Mouse (Mus musculus): ENCODE results near the gene Park7. TPM values are rescaled to one million over a fixed set of nuclear protein-coding genes. Genes with fewer than 3 reads are reported as not detected.
A peak's percentile ranks its signal among the peaks of the same experiment; 100 is the strongest.

Park7 gene
- polyA plus RNA-seq (2012; ENCODE audit: insufficient read depth, low replicate concordance), result 90.4 and 277 TPM in 2 replicates

DNA sequence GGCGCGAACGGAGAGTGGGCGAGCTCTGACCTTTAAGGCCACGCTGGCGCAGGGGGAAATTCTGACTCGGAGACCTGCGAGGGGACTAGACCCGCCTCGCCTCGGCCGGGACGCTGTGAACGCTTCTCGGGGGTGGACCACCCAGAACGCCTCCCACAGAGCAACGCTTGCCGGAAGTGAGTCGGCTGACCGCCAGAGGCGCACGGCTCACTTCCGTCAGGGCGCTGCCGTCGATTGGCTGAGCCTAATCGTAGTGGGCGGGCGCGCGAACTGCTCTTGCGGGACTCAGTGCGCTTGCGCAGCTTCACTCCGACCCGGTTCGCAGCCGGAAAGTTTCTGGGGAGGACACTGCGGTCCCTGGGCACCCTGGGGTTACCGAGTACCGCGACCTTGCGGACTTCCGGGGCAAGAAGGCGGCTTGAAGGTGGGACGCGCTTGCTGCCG, at the start of gene Park7, which contains the start of gene Tnfrsf9:
Gene Park7, minus strand, starts transcription at position 148 of the 444 bp plus-strand sequence.
Gene Tnfrsf9, plus strand, starts transcription at position 273 of the 444 bp plus-strand sequence.
- TF ChIP-seq GATA1 (IDR thresholded peaks at IDR 0.05; ENCODE audit: borderline replicate concordance, low read length) (no peak), FLI1 (IDR thresholded peaks at IDR 0.05; ENCODE audit: low read length) (peak; percentile 86; the same call in 1 of the 2 replicates)
- Histone ChIP-seq H3K4me3 (replicated peaks) (peak within 1 kb of the TSS; percentile 96), H3K9me3 (no peaks in the 10 kb centered on the region), H3K27me3 (replicated peaks) (no peaks in the 10 kb centered on the region), H3K4me1 (peaks cover 49% of the 10 kb centered on the region), H3K36me3 (replicated peaks; ENCODE audit: low read length) (no peaks in the 10 kb centered on the region)

DNA sequence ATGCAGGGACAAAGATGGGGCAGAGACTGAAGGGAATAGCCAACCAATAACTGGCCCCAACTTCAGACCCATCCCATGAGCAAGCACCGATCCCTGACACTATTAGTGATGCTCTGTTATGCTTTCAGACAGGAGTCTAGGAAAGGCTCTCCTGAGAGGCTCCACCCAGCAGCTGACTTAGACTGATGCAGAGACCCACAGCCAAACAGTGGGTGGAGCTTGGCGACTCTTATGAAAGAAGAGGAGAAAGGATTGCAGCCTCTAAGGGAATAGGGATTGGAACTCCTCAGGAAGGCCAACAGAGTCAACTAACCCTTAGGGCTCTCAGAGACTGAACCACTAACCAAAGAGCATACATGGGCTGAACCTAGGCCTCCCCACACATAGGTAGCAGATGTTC, 49.5 kb upstream of the Park7 start:
- Histone ChIP-seq H3K27me3 (replicated peaks) (peaks cover 14% of the 10 kb centered on the region), H3K4me1 (peaks cover 39% of the 10 kb centered on the region), H3K9me3 (peaks cover 5% of the 10 kb centered on the region; the same call in 1 of the 2 replicates), H3K36me3 (replicated peaks; ENCODE audit: low read length) (no peaks in the 10 kb centered on the region), H3K4me3 (replicated peaks) (no peak overlapping the region)
- TF ChIP-seq GATA1 (IDR thresholded peaks at IDR 0.05; ENCODE audit: borderline replicate concordance, low read length), result no peak

DNA sequence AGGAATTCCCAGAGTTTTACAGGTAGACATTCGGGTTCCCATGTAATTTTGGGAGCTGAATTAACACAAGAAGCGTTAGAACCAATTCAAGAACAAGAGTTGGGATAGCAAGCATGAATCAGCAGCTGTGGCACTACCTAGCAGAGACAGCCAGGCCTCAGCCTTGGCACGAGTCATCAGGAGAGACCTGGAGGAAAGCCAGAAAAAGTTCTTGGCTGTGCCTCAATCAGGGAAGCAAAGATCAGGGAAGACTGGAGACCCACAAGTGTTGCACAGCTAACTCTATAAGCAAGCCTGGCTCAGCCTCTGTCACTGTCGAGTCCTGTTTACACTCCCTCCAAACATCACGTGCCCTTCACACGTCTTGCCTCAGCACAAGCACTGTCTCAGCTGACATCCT, 48.0 kb upstream of the Park7 start:
- no peak for TF ChIP-seq GATA1 (IDR thresholded peaks at IDR 0.05; ENCODE audit: borderline replicate concordance, low read length)
- TF ChIP-seq FLI1 (IDR thresholded peaks at IDR 0.05; ENCODE audit: low read length), result no peak
- Histone ChIP-seq H3K9me3 (peaks cover 5% of the 10 kb centered on the region; the same call in 1 of the 2 replicates), H3K36me3 (replicated peaks; ENCODE audit: low read length) (no peaks in the 10 kb centered on the region), H3K27me3 (replicated peaks) (peaks cover 16% of the 10 kb centered on the region), H3K4me3 (replicated peaks) (no peak overlapping the region), H3K4me1 (peaks cover 45% of the 10 kb centered on the region)

DNA sequence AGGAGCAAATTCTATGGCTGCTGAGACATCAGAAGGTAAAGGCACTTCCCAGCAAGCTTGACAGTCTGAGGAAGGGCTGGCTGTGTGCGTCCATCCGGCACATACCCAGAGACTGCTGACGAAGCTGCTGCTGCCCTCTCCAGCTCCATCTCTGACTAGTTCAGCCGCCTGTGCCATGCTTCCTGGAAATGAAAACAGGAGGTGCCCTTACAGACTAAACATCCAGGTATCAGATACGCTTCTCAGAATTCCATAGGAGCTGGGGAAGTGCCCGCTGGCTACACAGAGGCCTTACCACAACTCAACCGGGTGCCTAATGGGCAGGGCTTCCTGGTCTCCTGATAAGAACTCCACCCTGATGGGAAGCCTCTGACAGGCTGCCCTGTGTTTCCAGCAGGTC, 44.3 kb upstream of the Park7 start:
- Histone ChIP-seq H3K9me3 (peaks cover 8% of the 10 kb centered on the region; the same call in 1 of the 2 replicates), H3K4me1 (peaks cover 16% of the 10 kb centered on the region), H3K27me3 (replicated peaks) (peaks cover 38% of the 10 kb centered on the region), H3K36me3 (replicated peaks; ENCODE audit: low read length) (no peaks in the 10 kb centered on the region), H3K4me3 (replicated peaks) (no peak overlapping the region)
- no peak for TF ChIP-seq FLI1 (IDR thresholded peaks at IDR 0.05; ENCODE audit: low read length)
- TF ChIP-seq GATA1 (IDR thresholded peaks at IDR 0.05; ENCODE audit: borderline replicate concordance, low read length), result no peak

DNA sequence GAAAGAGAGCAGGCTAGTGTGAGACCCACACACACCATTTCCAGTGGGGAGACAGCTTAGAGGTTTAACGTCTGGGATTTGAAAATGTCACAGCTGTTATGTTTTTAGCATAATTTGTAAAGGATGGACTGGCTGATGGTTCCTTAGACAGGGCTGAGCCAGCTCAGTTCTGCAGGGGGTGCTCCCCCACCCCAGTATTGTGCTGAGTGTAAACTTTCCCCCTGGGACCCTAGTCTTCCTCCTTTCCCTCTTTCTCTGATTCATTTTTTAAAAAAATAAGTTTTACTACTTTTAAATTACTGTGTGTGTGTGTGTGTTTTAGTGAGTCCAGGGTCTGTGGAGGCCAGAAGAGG, 42.8 kb upstream of the Park7 start:
- Histone ChIP-seq H3K4me3 (replicated peaks) (no peak overlapping the region), H3K27me3 (replicated peaks) (peaks cover 41% of the 10 kb centered on the region), H3K9me3 (peaks cover 8% of the 10 kb centered on the region; the same call in 1 of the 2 replicates), H3K36me3 (replicated peaks; ENCODE audit: low read length) (no peaks in the 10 kb centered on the region), H3K4me1 (peaks cover 11% of the 10 kb centered on the region)
- TF ChIP-seq FLI1 (IDR thresholded peaks at IDR 0.05; ENCODE audit: low read length), result no peak
- TF ChIP-seq GATA1 (IDR thresholded peaks at IDR 0.05; ENCODE audit: borderline replicate concordance, low read length), result no peak

DNA sequence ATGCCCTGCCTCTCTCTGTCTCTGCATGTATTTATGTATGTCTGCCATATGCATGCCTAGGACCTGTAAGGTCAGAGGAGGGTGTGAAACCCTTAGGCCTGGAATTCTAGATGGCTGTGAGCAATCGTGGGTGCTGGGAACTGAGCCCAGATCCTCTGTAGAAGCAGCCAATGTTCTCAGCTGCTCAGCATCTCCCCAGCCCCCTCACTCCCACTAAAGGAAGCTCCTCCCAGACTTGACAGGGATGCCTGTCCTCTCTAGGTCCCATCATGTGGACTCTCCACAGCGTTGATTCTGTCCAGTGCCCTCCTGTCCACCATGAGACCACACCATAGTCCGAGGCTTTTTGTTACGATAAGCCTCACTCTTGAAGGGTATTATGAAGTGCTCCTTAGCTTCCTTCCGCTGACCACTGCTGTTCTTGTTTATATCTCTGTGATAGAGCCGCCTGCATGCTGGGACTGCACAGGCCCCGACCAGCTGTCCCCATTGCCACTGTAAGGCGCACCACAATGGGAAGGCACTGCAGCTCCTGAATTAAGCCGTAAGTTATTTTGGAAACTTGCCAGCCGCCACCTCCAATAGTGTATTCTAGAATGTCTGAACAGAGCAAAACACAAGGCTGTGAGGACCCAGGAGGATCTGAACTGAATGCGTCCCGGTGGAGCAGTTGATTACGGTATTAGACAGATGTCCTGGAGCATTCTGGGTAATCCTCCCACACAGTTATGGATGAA, 42.3 kb upstream of the Park7 start:
- Histone ChIP-seq H3K36me3 (replicated peaks; ENCODE audit: low read length) (no peaks in the 10 kb centered on the region), H3K9me3 (peaks cover 8% of the 10 kb centered on the region; the same call in 1 of the 2 replicates), H3K4me1 (peaks cover 11% of the 10 kb centered on the region), H3K27me3 (replicated peaks) (peaks cover 45% of the 10 kb centered on the region), H3K4me3 (replicated peaks) (no peak overlapping the region)
- TF ChIP-seq GATA1 (IDR thresholded peaks at IDR 0.05; ENCODE audit: borderline replicate concordance, low read length) (no peak), FLI1 (IDR thresholded peaks at IDR 0.05; ENCODE audit: low read length) (no peak)

DNA sequence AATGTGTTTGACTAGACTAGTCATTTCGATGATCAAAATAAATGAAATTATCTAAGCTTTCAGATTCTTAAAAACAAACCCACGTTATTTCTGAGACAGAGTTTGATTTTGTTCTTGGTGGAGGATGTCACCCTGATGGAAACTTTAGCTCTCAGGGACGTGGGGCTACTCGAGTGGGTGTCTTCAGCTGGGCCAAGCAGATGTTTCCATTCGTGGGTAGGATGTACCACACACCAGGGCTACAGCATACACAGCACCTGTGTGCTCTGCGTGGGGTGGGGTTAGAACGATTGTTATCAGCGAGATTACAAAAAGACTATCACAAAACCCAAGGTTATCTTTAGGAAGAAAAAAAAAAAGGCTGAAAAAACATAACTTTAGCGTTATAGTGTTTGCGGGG, 36.7 kb upstream of the Park7 start:
- Histone ChIP-seq H3K36me3 (replicated peaks; ENCODE audit: low read length) (no peaks in the 10 kb centered on the region), H3K27me3 (replicated peaks) (peaks cover 65% of the 10 kb centered on the region), H3K4me3 (replicated peaks) (no peak overlapping the region), H3K9me3 (peaks cover 3% of the 10 kb centered on the region; the same call in 1 of the 2 replicates), H3K4me1 (peaks cover 9% of the 10 kb centered on the region; the same call in 1 of the 2 replicates)
- no peak for TF ChIP-seq FLI1 (IDR thresholded peaks at IDR 0.05; ENCODE audit: low read length)
- no peak for TF ChIP-seq GATA1 (IDR thresholded peaks at IDR 0.05; ENCODE audit: borderline replicate concordance, low read length)

DNA sequence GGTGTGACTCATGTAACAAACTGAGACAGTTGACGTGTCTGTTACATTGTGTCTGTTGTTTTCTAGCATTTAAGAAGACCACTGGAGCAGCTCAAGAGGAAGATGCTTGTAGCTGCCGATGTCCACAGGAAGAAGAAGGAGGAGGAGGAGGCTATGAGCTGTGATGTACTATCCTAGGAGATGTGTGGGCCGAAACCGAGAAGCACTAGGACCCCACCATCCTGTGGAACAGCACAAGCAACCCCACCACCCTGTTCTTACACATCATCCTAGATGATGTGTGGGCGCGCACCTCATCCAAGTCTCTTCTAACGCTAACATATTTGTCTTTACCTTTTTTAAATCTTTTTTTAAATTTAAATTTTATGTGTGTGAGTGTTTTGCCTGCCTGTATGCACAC, 30.5 kb upstream of the Park7 start:
- Histone ChIP-seq H3K36me3 (replicated peaks; ENCODE audit: low read length) (no peaks in the 10 kb centered on the region), H3K27me3 (replicated peaks) (peaks cover 29% of the 10 kb centered on the region), H3K4me1 (peaks cover 29% of the 10 kb centered on the region), H3K9me3 (no peaks in the 10 kb centered on the region), H3K4me3 (replicated peaks) (no peak overlapping the region)
- TF ChIP-seq GATA1 (IDR thresholded peaks at IDR 0.05; ENCODE audit: borderline replicate concordance, low read length) (no peak), FLI1 (IDR thresholded peaks at IDR 0.05; ENCODE audit: low read length) (no peak)

DNA sequence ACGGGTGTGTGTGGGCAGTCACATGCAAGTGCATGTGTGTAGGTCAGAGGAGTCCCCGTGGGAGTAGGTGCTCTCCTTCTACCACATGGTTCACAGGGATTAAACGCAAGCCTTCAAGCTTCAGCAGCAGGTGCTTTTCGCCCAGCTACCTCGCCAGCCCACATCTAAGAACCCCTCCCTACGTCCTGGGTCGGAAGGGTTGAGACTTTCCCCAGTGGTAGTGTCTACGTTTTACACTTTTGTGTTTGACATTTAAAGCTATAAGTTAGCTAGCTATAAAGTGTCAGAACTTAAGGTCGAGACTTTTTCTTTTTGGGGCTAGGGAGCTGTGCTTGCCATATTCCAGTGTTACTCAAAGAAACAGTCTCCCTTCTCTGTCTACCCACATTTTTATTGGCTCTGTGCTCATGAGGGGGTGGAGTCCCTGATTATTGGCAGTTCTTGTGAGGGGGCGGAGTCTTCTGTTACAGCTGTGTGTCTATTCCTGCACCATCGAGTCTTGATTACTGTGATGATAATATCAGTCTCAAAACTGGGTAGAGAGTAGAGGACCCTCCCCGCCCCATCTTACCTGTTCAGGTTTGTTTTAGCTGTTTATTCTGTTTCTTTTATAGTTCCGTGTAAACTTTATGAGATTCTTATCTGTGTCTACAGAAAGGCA, 25.9 kb upstream of the Park7 start:
- no peak overlapping the region for H3K4me3 ChIP-seq (replicated peaks)
- no peak for TF ChIP-seq FLI1 (IDR thresholded peaks at IDR 0.05; ENCODE audit: low read length)
- no peak for TF ChIP-seq GATA1 (IDR thresholded peaks at IDR 0.05; ENCODE audit: borderline replicate concordance, low read length)

DNA sequence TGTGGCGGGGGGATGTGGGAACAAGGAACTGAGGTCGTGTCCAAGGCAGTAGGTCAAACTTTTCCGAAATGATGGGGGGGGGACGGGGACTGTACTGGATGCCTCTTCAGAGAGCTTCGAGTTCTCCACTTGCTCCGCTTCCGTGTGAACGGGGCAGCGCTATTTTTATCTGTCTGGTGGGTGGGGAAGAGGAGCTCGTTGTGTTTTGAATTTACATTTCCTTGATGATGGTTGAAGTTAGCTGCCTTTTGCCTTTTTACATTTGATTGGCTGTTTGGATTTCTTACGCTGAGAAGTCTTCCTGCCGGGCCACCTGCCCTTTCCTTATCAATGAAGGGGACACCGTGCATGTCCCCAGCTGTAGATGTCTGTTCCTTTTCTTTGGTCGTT, 23.8 kb upstream of the Park7 start:
- no peak for TF ChIP-seq FLI1 (IDR thresholded peaks at IDR 0.05; ENCODE audit: low read length)
- 0 out of 2 replicates have a peak, but pooled peaks cover 4% of the 10 kb centered on the region for H3K9me3 ChIP-seq
- peaks cover 28% of the 10 kb centered on the region for H3K27me3 ChIP-seq (replicated peaks)
- H3K4me3 ChIP-seq (replicated peaks), result no peak overlapping the region
- H3K4me1 ChIP-seq, result peaks cover 34% of the 10 kb centered on the region
- H3K36me3 ChIP-seq (replicated peaks; ENCODE audit: low read length), result no peaks in the 10 kb centered on the region

More for the DNA sequence above, 25.9 kb upstream of the Park7 start:
- Histone ChIP-seq H3K4me1 (peaks cover 35% of the 10 kb centered on the region), H3K9me3 (0 out of 2 replicates have a peak, but pooled peaks cover 4% of the 10 kb centered on the region), H3K36me3 (replicated peaks; ENCODE audit: low read length) (no peaks in the 10 kb centered on the region), H3K27me3 (replicated peaks) (peaks cover 15% of the 10 kb centered on the region)
